Mouse (Mus musculus) stomach, postnatal 0 days (tissue): ENCODE measurements around the gene Krt13. TPM values are rescaled to one million over a fixed set of nuclear protein-coding genes. Genes with fewer than 3 reads are reported as not detected.

Source experiments
- ATAC-seq: fragments of 200-750 bp; cut with Nextera tagmentation; 2 replicates; pipeline ENCODE4 v1.8.0; 2017; ENCODE audit not compliant: low FRiP score, low TSS enrichment
- DNase-seq: peaks from one replicate; pipeline ENCODE4 v3.0.0-alpha.2; 2016; ENCODE audit warnings: low spot score
- H3K27ac ChIP-seq: fragments of 300-500 bp; sonication (generic); replicated peaks from 2 replicates; pipeline ENCODE4 v1.5.1; 2014; ENCODE audit warnings: mild to moderate bottlenecking, control low read depth
- H3K27me3 ChIP-seq: fragments of 300-500 bp; sonication (generic); 2 replicates; pipeline ENCODE4 v1.6.1; 2014; ENCODE audit warnings: low read length; ENCODE audit not compliant: control insufficient read depth, insufficient read depth
- H3K36me3 ChIP-seq: fragments of 300-500 bp; sonication (generic); 2 replicates; pipeline ENCODE4 v1.6.1; 2014; ENCODE audit warnings: low read length, mixed read lengths; ENCODE audit not compliant: control insufficient read depth, insufficient read depth
- H3K4me1 ChIP-seq: fragments of 300-500 bp; sonication (generic); replicated peaks from 2 replicates; pipeline ENCODE4 v1.6.1; 2014; ENCODE audit warnings: antibody characterized with exemption; ENCODE audit not compliant: control insufficient read depth, insufficient read depth
- H3K4me2 ChIP-seq: fragments of 300-500 bp; sonication (generic); replicated peaks from 2 replicates; pipeline ENCODE4 v1.6.1; 2014; ENCODE audit warnings: low read depth, mild to moderate bottlenecking, control low read depth, moderate library complexity
- H3K4me3 ChIP-seq: fragments of 300-500 bp; sonication (generic); 2 replicates; pipeline ENCODE4 v1.5.1; 2014; ENCODE audit warnings: low read depth, low read length, control low read depth
- H3K9ac ChIP-seq: fragments of 300-500 bp; sonication (generic); 2 replicates; pipeline ENCODE4 v1.6.1; 2014; ENCODE audit warnings: mild to moderate bottlenecking, low read length, control low read depth, mixed read lengths
- H3K9me3 ChIP-seq: fragments of 300-500 bp; sonication (generic); 2 replicates; pipeline ENCODE4 v1.6.1; 2016; ENCODE audit warnings: low read length; ENCODE audit not compliant: control insufficient read depth
- CTCF ChIP-seq: IDR thresholded peaks from 2 replicates; pipeline ENCODE4 v1.5.1; 2016; ENCODE audit warnings: antibody characterized with exemption, low read depth, mild to moderate bottlenecking, moderate library complexity
- EP300 ChIP-seq: optimal IDR thresholded peaks from 2 replicates; pipeline ENCODE3; 2016; ENCODE audit warnings: antibody characterized with exemption
- WGBS: fragments of 180-500 bp; shearing (Covaris S2); extraction: QIAGEN DNeasy Blood & Tissue Kit; methylation state at CpG from one replicate; pipeline ENCODE4 v1.1.7; 2014; 5-methylcytosine and 5-hydroxymethylcytosine counted together
- polyA plus RNA-seq: library from polyadenylated mRNA; unstranded; fragments of >200 nt; fragmentation: Nextera tagmentation; extraction: Ambion mirVana; gene quantifications from 2 replicates; pipeline ENCODE4 v1.2.1, GENCODE M21; 2015

Gene Krt13
- polyA plus RNA-seq, 1 experiment from 2014 or later, result 2,802 TPM

DNA sequence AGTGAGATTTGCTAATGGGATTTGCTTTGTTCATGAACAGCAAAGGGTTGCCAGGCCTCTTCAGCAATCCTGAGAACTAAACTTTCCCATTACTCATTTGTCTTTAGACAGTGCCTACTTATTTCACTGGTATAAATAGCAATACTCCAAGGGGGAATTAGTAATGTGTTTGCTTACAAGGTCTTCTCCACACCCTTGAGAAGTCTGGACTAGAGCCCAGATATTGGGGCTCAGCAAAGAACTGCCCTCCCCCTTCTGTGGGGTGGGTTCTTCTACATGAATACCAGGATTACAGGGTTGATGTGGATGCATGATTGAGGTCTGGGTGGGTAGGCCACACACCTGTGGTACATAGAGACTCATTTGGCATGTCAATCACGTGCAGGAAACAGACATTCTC, 47.5 kb downstream of the Krt13 start:
- Histone ChIP-seq H3K4me1 (peaks cover 2% of the 10 kb centered on the region; the same call in 1 of the 2 replicates), H3K9ac (no peak overlapping the region), H3K4me2 (no peak overlapping the region), H3K27me3 (no peaks in the 10 kb centered on the region), H3K9me3 (no peaks in the 10 kb centered on the region), H3K36me3 (no peaks in the 10 kb centered on the region), H3K27ac (no peak overlapping the region), H3K4me3 (no peak overlapping the region)
- peak; percentile 73; the same call in 1 of the 2 replicates for ATAC-seq
- WGBS, result 29% methylated on average over 1 of the region's 1 CpGs
- no peak for DNase-seq
- TF ChIP-seq EP300, result peak; percentile 85
- TF ChIP-seq CTCF, result no peak

Other genes with a start within 250 kb of the Krt13 start
- not detected in 2 replicates for gene Krtap9-1, start 248.2 kb downstream of the Krt13 start, polyA plus RNA-seq
- gene Gm11567, start 242.4 kb downstream of the Krt13 start, polyA plus RNA-seq, result not detected in 2 replicates
- not detected in 2 replicates for gene Krtap31-1, start 213.6 kb downstream of the Krt13 start, polyA plus RNA-seq
- not detected in 2 replicates for gene Gm11565, start 206.8 kb downstream of the Krt13 start, polyA plus RNA-seq
- not detected in 2 replicates for gene Krtap31-2, start 185.3 kb downstream of the Krt13 start, polyA plus RNA-seq
- not detected in 2 replicates for gene Krtap9-5, start 173.1 kb downstream of the Krt13 start, polyA plus RNA-seq
- not detected in 2 replicates for gene Krtap29-1, start 142.5 kb downstream of the Krt13 start, polyA plus RNA-seq
- 0.10 TPM in 1 of 2 replicates, not detected in the other for gene Krtap16-1, start 135.0 kb downstream of the Krt13 start, polyA plus RNA-seq
- gene Krtap17-1, start 127.6 kb downstream of the Krt13 start, polyA plus RNA-seq, result 0.25 and 0.27 TPM in 2 replicates
- 0.05 and 0.17 TPM in 2 replicates for gene Krt33a, start 105.4 kb downstream of the Krt13 start, polyA plus RNA-seq
- 0.06 TPM in 1 of 2 replicates, not detected in the other for gene Krt33b, start 91.7 kb downstream of the Krt13 start, polyA plus RNA-seq
- gene Krt34, start 80.0 kb downstream of the Krt13 start, polyA plus RNA-seq, result 0.99 and 1.0 TPM in 2 replicates
- gene Krt31, start 71.0 kb downstream of the Krt13 start, polyA plus RNA-seq, result not detected in 2 replicates
- gene Krt32, start 33.3 kb downstream of the Krt13 start, polyA plus RNA-seq, result 0.59 and 0.65 TPM in 2 replicates
- gene Krt35, start 25.3 kb downstream of the Krt13 start, polyA plus RNA-seq, result 0.21 and 0.33 TPM in 2 replicates
- gene Krt36, start 15.9 kb downstream of the Krt13 start, polyA plus RNA-seq, result 0.30 and 0.48 TPM in 2 replicates
- 758 and 921 TPM in 2 replicates for gene Krt15, start 14.4 kb upstream of the Krt13 start, polyA plus RNA-seq
- 1,512 and 1,618 TPM in 2 replicates for gene Krt19, start 27.1 kb upstream of the Krt13 start, polyA plus RNA-seq
- 0.04 TPM in 1 of 2 replicates, not detected in the other for gene Krt9, start 71.7 kb upstream of the Krt13 start, polyA plus RNA-seq
- gene Krt14, start 86.0 kb upstream of the Krt13 start, polyA plus RNA-seq, result 279 and 287 TPM in 2 replicates
- 2.1 and 4.0 TPM in 2 replicates for gene Krt16, start 127.3 kb upstream of the Krt13 start, polyA plus RNA-seq
- 46.4 and 63.4 TPM in 2 replicates for gene Krt17, start 139.5 kb upstream of the Krt13 start, polyA plus RNA-seq
- 0.10 and 0.12 TPM in 2 replicates for gene Krt42, start 148.3 kb upstream of the Krt13 start, polyA plus RNA-seq
- 1,487 and 1,495 TPM in 2 replicates for gene Eif1, start 198.3 kb upstream of the Krt13 start, polyA plus RNA-seq
- 52.0 and 84.7 TPM in 2 replicates for gene Gast, start 212.8 kb upstream of the Krt13 start, polyA plus RNA-seq
- 7.9 and 10.1 TPM in 2 replicates for gene Hap1, start 234.6 kb upstream of the Krt13 start, polyA plus RNA-seq